Mouse (Mus musculus) midbrain, embryonic 14.5 days (tissue): ENCODE measurements around the gene Nnmt. TPM values are rescaled to one million over a fixed set of nuclear protein-coding genes. Genes with fewer than 3 reads are reported as not detected.

Experiments
- ATAC-seq: fragments of 200-750 bp; cut with Nextera tagmentation; 2 replicates; pipeline ENCODE4 v1.8.0; 2017; ENCODE audit warnings: moderate number of reproducible peaks, moderate library complexity; ENCODE audit not compliant: low FRiP score, low TSS enrichment
- DNase-seq: peaks from one replicate; pipeline ENCODE4 v3.0.0-alpha.2; 2015
- H3K27ac ChIP-seq: fragments of 300-500 bp; sonication (generic); replicated peaks from 2 replicates; pipeline ENCODE4 v1.5.1; 2014; ENCODE audit warnings: mild to moderate bottlenecking, low read depth, low read length, moderate library complexity
- H3K27me3 ChIP-seq: fragments of 300-500 bp; sonication (generic); 2 replicates; pipeline ENCODE4 v1.6.1; 2014; ENCODE audit warnings: low read length, control low read depth, mixed read lengths; ENCODE audit not compliant: control insufficient read depth, insufficient read depth
- H3K36me3 ChIP-seq: fragments of 300-500 bp; sonication (generic); 2 replicates; pipeline ENCODE4 v1.6.1; 2014; ENCODE audit warnings: low read length, control low read depth; ENCODE audit not compliant: control insufficient read depth, insufficient read depth
- H3K4me1 ChIP-seq: fragments of 300-500 bp; sonication (generic); 2 replicates; pipeline ENCODE4 v1.6.1; 2014; ENCODE audit warnings: mild to moderate bottlenecking, antibody characterized with exemption, low read length, control low read depth; ENCODE audit not compliant: control insufficient read depth, insufficient read depth
- H3K4me2 ChIP-seq: fragments of 300-500 bp; sonication (generic); 2 replicates; pipeline ENCODE4 v1.6.1; 2014; ENCODE audit warnings: mild to moderate bottlenecking, low read length, moderate library complexity
- H3K4me3 ChIP-seq: fragments of 300-500 bp; sonication (generic); replicated peaks from 2 replicates; pipeline ENCODE4 v1.5.1; 2014; ENCODE audit warnings: low read depth, low read length
- H3K9ac ChIP-seq: fragments of 300-500 bp; sonication (generic); replicated peaks from 2 replicates; pipeline ENCODE4 v1.6.1; 2014; ENCODE audit warnings: mild to moderate bottlenecking, low read length, moderate library complexity
- H3K9me3 ChIP-seq: fragments of 300-500 bp; sonication (generic); 2 replicates; pipeline ENCODE4 v1.6.1; 2016; ENCODE audit warnings: low read length, control low read depth, mixed read lengths; ENCODE audit not compliant: control insufficient read depth
- WGBS: fragments of 180-500 bp; shearing (Covaris S2); extraction: QIAGEN DNeasy Blood & Tissue Kit; methylation state at CpG from one replicate; pipeline ENCODE4 v1.1.7; 2014; 5-methylcytosine and 5-hydroxymethylcytosine counted together
- polyA plus RNA-seq: library from polyadenylated mRNA; unstranded; fragments of >200 nt; fragmentation: Nextera tagmentation; extraction: Ambion mirVana; gene quantifications from 2 replicates; pipeline ENCODE4 v1.2.1, GENCODE M21; 2014

Nnmt gene
- polyA plus RNA-seq, 1 experiment from 2014 or later = 0.99 TPM

GRCm38 (mm10) chr9:48613221-48613620, 8.3 kb upstream of the Nnmt start:
- no peak overlapping the region for H3K4me2 ChIP-seq
- DNase-seq (no peak), ATAC-seq (no peak)
- 87% methylated on average over 4 of the region's 4 CpGs for WGBS
- no peak overlapping the region for H3K9ac ChIP-seq
- H3K4me3 ChIP-seq = no peak overlapping the region
- H3K36me3 ChIP-seq = no peaks in the 10 kb centered on the region
- H3K27me3 ChIP-seq = no peaks in the 10 kb centered on the region
- H3K27ac ChIP-seq = no peak overlapping the region
- no peaks in the 10 kb centered on the region for H3K4me1 ChIP-seq
- H3K9me3 ChIP-seq = no peaks in the 10 kb centered on the region

GRCm38 (mm10) chr9:48612542-48612941, 7.6 kb upstream of the Nnmt start:
- WGBS = 91% methylated on average over 5 of the region's 5 CpGs
- no peak for ATAC-seq
- H3K4me2 ChIP-seq = no peak overlapping the region
- H3K27me3 ChIP-seq = no peaks in the 10 kb centered on the region
- H3K4me1 ChIP-seq = no peaks in the 10 kb centered on the region
- H3K36me3 ChIP-seq = no peaks in the 10 kb centered on the region
- no peaks in the 10 kb centered on the region for H3K9me3 ChIP-seq
- H3K9ac ChIP-seq = no peak overlapping the region
- no peak overlapping the region for H3K27ac ChIP-seq
- H3K4me3 ChIP-seq = no peak overlapping the region
- DNase-seq = no peak

DNA sequence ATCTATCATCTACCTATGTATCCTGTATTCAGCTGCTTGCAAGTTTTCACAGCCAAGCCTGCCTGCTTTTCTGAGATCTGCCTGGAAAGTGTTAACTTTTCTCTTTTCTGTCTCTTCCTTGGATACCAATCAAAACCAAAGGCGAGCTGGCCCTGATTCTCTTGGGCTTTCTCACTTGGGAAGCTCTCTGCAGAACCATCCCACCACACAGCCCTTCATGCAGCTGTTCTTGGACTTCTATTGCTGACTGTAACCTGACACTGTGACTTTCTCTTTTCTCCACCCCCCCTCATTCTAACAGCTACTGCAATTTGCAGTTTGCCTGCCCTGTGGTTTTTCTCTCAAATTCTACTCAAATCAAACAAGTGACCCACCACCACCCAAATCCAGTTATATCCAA, 6.1 kb upstream of the Nnmt start:
- DNase-seq (no peak), ATAC-seq (no peak)
- no peak overlapping the region for H3K27ac ChIP-seq
- no peak overlapping the region for H3K9ac ChIP-seq
- H3K36me3 ChIP-seq = no peaks in the 10 kb centered on the region
- WGBS = 39% methylated on average over 1 of the region's 1 CpGs
- no peak overlapping the region for H3K4me3 ChIP-seq
- H3K4me2 ChIP-seq = no peak overlapping the region
- H3K9me3 ChIP-seq = no peaks in the 10 kb centered on the region
- H3K27me3 ChIP-seq = no peaks in the 10 kb centered on the region
- no peaks in the 10 kb centered on the region for H3K4me1 ChIP-seq

- H3K4me3 ChIP-seq = no peak overlapping the region
- H3K27me3 ChIP-seq = no peaks in the 10 kb centered on the region
- H3K4me1 ChIP-seq = no peaks in the 10 kb centered on the region
- H3K4me2 ChIP-seq = no peak overlapping the region
- DNase-seq (no peak), ATAC-seq (no peak)
- no peaks in the 10 kb centered on the region for H3K36me3 ChIP-seq
- 80% methylated on average over 4 of the region's 4 CpGs for WGBS
- no peaks in the 10 kb centered on the region for H3K9me3 ChIP-seq
- no peak overlapping the region for H3K9ac ChIP-seq
- no peak overlapping the region for H3K27ac ChIP-seq
Measured at GRCm38 (mm10) chr9:48609734-48610133, 4.8 kb upstream of the Nnmt start.

DNA sequence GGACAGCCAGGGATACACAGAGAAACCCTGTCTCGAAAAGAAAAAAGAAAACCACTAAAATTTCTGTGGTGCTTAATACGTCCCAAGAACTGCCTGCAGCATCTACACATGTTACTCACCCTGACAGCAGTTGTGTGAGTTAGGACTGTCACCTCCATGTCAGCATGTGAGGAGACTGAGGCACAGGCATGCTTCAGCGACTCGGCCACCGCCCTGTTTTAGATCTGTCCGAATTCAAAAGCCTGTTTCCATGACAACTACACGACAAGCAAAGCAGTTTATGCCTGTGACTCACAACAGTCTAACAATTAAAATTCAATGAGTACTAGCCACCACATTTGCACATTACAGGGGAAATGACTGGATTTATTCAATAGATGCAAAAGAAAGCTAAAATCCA, 2.5 kb upstream of the Nnmt start:
- no peaks in the 10 kb centered on the region for H3K27me3 ChIP-seq
- WGBS = 23% methylated on average over 7 of the region's 7 CpGs
- ATAC-seq (no peak), DNase-seq (peak; percentile 34)
- no peak overlapping the region for H3K27ac ChIP-seq
- H3K9me3 ChIP-seq = no peaks in the 10 kb centered on the region
- no peaks in the 10 kb centered on the region for H3K36me3 ChIP-seq
- H3K9ac ChIP-seq = no peak overlapping the region
- no peak overlapping the region for H3K4me2 ChIP-seq
- H3K4me3 ChIP-seq = no peak overlapping the region
- H3K4me1 ChIP-seq = no peaks in the 10 kb centered on the region

DNA sequence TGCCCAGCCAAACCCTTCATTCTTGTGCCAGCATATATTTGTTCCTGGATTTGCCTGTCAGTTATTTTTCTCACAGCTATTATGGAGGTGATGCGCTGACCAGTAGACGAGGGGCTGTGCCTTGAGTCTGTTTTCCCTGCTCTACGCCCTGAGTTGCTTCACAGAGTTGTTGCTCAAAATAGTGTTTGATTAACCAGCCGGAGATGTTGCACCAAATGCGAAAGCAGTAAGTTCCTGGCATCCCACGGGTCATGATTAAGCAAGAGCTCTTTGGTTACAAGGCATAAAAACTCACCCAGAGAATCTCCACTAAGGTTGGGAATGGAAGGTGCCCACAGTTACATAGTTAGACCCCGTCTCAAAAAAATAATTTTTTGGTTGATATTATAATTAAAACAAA, 1.2 kb upstream of the Nnmt start:
- ATAC-seq = no peak
- no peaks in the 10 kb centered on the region for H3K27me3 ChIP-seq
- WGBS = 89% methylated on average over 7 of the region's 7 CpGs
- no peak for DNase-seq
- no peak overlapping the region for H3K4me2 ChIP-seq
- H3K4me3 ChIP-seq = no peak overlapping the region
- H3K9me3 ChIP-seq = no peaks in the 10 kb centered on the region
- H3K27ac ChIP-seq = no peak overlapping the region
- H3K4me1 ChIP-seq = no peaks in the 10 kb centered on the region
- H3K9ac ChIP-seq = no peak overlapping the region
- no peaks in the 10 kb centered on the region for H3K36me3 ChIP-seq

- Histone ChIP-seq H3K27me3 (no peaks in the 10 kb centered on the region), H3K4me3 (no peak overlapping the region), H3K27ac (no peak overlapping the region), H3K9me3 (no peaks in the 10 kb centered on the region), H3K9ac (no peak overlapping the region), H3K4me2 (no peak overlapping the region), H3K36me3 (no peaks in the 10 kb centered on the region), H3K4me1 (no peaks in the 10 kb centered on the region)
- WGBS = 89% methylated on average over 5 of the region's 5 CpGs
- ATAC-seq = no peak
- DNase-seq = no peak
Measured at GRCm38 (mm10) chr9:48605697-48606096, 744 bp upstream of the Nnmt start.

DNA sequence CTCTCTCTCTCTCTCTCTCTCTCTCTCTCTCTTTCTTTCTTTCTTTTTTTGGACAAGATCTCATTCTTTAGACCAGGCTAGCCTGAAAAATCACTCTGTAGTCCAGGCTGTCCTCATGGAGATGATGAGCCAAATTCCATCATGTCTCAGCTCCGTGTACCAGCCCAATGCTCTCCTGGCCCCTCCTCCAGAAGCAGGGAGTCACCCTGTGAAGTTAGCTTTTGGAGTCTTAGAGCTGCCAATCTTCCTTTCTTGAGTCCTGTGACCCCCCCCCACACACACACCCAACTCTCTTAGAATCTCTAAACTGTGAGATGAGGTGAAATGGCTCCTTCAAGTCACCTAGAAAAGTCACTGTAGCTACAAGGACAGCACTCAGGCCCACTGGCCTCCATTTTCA, 727 bp downstream of the Nnmt start:
- Histone ChIP-seq H3K4me1 (no peaks in the 10 kb centered on the region), H3K27ac (no peak overlapping the region), H3K9ac (no peak overlapping the region), H3K9me3 (no peaks in the 10 kb centered on the region), H3K4me3 (no peak overlapping the region), H3K27me3 (no peaks in the 10 kb centered on the region), H3K36me3 (no peaks in the 10 kb centered on the region), H3K4me2 (no peak overlapping the region)
- WGBS = 53% methylated on average over 1 of the region's 1 CpGs
- no peak for ATAC-seq
- no peak for DNase-seq

GRCm38 (mm10) chr9:48600881-48601280, 4.1 kb downstream of the Nnmt start:
- WGBS = 77% methylated on average over 9 of the region's 9 CpGs
- Histone ChIP-seq H3K9ac (no peak overlapping the region), H3K27me3 (no peaks in the 10 kb centered on the region), H3K36me3 (no peaks in the 10 kb centered on the region), H3K4me3 (no peak overlapping the region), H3K4me2 (no peak overlapping the region), H3K9me3 (no peaks in the 10 kb centered on the region), H3K4me1 (no peaks in the 10 kb centered on the region), H3K27ac (no peak overlapping the region)
- ATAC-seq (no peak), DNase-seq (no peak)
